Mouse (Mus musculus) urinary bladder, postnatal 36 days (tissue): ENCODE results near the gene Galr3.
"Not testable (repeated sequence)": the region's sequence is repeated elsewhere in the genome, so short reads cannot be mapped to it uniquely, and the experiment has no call there.

ENCODE experiments used
- DNase-seq, 2 experiments: peaks; one replicate each; pipeline ENCODE4 v3.0.0; 2022; ENCODE audit warnings: low spot score in 2 of 2, mixed read lengths in 1 of 2

The Galr3 gene

DNA sequence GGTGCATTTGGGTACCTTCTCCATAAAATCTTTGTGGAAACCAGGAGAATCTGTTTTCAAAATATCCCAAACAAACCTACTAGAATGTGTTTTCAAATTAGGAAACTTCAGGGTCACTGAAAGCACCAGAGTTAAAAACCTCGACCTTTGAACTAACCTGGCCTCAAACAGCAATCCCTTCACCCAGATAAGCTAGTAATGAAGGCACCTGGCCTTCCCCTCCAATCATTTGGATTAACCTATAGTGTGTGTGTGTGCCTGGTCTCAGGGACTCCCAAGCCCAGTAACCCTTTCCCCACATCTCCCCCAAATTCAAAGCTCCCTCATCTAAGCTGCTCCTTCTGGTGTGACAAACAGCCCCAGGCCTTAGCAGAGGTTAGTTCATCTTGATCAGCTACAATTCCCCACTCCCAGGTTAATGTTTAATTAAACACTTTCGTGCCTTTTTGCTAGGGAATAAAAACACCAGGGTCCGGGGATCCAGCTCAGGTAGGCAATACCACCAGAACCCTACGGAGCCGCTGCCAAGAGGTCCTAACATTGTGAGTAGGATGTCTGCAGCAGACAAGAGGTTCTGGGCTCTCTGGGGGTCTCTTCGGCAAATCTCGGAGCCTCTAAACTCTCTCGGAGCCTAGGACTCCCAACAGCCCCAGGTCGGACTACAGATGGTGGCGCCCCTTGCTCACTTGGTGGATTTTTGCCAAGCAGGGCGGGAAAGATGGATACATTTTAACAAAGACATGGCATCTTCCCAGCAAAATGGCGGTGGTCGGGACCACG, 15.0 kb upstream of the Galr3 start:
- no peak for DNase-seq

DNA sequence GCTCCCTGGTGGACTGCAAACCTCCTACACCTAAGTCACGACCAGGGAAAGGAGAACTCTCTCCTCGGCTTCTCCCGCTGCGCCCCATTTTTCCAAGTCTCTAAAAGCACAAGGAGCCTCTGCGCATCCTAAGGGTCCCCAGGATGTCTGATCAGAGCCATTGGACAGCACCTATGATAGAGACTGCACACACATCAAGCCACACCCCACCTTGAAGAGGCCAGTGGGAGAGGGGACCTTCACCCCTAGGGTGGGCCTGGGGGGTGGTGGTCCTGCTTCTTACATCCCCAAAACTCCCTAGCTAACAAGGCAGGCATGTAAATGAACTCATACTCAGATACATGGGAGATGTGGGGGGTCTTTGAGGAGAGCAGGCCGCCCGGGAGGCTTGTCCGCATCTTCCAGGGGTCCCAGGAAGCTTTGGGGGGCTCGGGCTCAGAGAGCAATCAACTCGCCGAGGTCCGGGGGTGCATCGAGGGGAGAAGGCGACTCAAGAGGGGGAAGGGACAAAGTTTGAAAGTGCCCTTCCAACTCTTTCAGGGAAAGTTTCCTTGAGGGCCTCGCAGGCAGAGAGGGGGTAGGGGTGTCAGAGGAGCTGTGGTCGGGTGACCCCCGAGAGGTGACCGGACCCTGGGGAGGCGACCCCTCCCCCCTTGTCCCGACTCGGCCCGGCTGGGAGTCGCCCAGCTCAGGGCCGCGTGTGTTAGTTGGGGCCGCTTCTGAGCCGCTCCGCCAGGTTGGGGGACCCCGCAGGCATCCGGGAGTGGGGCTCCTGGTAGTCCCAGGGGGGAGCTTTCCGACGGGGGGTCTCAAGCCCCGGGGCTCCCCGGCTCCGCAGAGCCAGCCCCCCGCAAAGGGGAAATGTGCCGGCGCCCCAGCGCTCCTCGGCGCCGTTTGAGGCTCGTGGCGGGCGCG, 14.1 kb upstream of the Galr3 start:
- no peak for DNase-seq

DNA sequence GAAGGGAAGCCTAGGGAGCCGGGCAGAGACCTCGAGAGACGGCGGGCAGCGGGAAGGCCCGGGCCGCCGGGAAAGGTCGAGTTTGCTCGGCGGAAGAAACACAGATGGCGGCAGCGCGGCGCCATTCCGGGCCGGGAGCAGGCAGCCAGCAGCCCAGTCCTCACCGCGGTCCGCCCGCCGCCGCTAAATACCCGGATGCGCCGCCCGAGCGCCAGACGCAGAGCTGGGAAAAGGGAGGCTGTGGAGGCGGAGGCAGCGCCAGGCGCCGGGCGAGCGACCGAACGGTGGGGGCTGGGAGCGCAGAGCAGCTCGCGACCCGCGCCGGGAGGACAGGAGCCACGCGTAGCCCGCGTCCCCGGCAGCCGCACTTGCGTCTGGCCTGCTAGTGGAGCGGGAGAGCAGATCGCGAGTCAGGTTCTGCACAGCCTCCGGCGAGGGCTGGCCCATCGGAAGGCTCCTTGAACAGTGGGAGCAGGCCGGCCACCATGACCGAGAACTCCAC, 13.4 kb upstream of the Galr3 start, which contains the start of gene H1f0:
H1f0 (plus strand) TSS at position 214 of the 502 bp plus-strand sequence.
- DNase-seq, result peak; percentile 90 to 95

DNA sequence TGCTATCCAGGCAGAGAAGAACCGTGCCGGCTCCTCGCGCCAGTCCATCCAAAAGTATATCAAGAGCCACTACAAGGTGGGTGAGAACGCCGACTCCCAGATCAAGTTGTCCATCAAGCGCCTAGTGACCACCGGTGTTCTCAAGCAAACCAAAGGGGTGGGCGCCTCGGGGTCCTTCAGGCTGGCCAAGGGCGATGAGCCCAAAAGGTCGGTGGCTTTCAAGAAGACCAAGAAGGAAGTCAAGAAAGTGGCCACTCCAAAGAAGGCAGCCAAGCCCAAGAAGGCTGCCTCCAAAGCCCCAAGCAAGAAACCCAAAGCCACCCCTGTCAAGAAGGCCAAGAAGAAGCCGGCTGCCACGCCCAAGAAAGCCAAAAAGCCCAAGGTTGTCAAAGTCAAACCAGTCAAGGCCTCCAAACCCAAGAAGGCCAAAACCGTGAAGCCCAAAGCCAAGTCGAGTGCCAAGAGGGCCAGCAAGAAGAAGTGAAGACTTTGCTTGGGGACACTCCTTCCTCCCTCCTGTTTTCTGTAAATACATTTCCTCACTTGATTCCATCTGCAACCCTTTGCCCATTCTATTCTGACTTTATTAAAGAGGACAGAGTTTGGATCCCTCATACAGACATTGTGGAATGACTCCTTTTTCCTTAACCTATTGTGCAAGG, 12.7 kb upstream of the Galr3 start:
- DNase-seq, result no peak

DNA sequence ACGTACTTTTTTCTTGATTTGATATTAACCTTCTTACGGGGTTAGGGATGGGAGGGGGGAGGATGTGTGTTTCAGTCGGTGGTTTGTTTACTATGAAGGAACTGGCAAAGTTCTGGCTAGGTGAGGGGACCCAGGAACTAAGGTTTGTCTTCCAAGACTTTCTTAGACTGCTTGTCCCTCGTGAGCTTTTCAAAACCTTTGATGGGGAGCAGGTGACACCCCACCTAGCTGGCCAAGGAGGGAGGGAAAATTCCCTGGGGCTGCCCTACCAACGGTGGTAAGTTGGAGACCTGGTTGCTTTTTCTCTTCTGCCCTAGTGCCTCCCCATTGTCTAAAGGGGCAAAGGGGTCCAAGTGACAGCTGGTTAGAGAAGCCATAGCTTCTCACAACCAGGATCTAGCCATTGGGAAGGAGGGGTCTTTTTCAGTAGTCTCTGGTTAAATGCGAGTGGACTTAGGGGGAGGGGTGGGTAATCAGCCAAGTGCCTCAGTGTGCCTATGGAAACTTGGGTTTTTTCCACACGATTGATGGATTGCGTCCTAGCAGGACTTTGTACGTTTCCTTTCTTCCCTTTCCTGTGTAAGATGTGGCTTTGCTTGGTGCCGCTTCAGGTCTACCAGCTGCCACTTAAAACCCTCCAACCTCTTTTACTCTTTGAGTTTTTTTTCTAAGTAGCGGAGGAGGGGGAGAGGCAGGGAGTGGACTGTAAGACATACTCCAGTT, 12.0 kb upstream of the Galr3 start:
- DNase-seq, result no peak

DNA sequence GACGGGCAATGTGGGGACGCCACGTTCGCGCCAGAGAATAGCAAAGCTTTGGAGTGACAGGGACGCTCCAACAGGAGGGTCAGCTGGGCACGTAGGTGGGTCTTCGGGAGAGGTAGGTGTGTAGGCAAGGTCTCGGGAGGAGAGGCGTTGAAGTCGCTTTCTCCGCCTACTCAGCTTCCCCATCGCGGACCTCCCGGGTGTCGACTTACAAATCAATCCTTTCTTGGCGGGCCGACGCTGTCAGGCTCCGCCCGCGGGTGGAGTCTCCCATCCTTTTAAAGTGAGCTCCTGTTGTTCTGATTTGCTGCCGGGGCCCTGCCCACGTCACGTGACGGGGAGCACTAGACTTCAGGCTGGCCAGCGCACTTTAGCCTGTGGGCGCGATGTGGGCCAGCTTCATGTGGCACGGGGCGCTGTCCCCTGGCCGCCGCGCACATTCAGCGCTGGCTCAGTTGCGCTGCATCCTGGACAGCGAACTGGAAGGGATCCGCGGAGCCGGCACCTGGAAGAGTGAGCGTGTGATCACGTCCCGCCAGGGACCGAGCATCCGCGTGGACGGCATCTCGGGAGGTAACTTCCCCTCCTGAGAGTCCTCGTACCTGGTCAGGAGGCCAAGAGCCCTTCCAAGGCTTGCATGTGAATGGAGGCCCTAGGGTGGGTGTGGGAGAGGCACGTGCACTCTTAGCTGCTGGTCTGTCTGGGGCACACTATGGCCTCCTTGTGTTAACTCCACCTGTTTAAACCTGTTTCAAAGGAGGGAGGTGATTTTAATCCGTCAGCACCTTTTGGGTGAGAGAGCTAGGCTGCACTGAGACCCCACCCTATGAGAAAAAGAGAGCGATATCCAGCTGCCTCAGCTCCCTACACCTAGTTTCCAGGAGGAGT, 10.9 kb upstream of the Galr3 start:
- peak; percentile 87 to 90 for DNase-seq

DNA sequence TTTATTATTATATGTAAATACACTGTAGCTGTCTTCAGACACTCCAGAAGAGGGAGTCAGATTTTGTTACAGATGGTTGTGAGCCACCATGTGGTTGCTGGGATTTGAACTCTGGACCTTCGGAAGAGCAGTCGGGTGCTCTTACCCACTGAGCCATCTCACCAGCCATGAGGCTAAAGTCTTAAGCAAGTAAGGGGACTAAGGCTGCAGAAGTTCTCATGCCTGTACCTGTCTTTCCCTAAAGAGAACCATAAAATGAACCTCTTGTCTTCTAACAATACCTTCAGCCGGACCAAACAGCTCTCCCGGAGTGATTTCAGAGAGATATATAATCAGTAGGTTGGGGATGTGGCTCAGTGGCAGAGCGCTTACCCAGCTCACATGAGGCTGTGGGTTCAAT, 9.8 kb upstream of the Galr3 start:
- DNase-seq, result not testable (repeated sequence)

DNA sequence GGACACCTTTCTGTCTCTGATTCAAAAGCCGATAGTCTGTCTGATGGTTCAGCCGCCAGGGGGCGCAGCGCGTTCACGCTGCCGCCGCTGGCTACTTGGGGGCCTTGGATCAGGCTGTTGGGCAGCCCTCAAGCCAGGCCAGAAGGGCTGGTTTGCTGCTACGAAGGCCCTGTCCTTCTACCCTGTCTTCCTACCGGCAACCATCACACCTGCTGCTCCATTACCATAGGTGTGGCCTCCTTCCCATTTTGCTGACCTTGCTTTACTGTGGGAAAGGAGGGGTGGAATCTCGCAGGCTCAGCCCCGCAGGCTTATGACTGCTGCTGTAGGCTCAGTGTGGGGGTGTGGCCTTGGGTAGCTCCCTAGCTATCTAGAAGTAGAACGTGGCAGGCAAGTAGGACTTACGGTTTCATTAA, 3.8 kb upstream of the Galr3 start:
- DNase-seq, result peak; percentile 59 to 71

DNA sequence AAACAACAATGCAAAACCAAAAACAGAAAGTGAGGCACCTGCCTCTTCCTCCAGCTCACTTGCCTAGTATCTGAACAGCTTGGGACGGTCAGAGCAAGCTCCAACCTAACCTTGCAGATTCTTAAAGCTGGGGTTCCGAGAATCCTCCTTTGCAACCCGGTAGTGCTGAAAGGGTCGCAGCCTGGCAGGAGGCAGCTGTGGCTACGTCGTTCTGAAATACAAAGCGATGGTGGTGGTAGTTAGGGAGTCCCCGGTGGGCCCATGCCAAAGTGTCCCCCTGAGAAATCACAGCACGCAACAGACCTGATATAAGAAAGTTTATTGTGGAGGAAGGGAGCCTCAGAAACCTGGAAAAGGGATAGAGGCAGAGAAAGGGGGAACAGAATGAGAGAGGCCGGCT, 3.4 kb upstream of the Galr3 start:
- DNase-seq, result no peak

DNA sequence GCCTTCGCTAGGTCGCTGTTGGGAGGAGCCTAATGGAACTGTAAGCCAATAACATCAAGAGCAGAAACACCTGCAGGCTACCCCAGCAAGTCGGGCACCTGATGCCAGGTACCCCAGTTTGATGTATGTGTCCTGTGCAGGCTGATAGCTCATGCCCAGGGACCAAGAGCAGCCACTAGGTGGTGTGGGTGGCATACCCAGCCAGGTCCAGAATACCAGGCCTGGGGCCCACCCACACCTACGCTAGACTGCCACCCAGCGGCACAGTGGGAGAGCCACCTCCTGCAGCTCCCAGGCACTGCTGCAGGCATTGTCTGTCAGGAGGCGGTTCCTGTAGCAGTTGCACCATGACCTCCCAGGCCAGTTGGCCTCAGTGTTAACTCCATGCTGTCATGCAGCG, 2.8 kb upstream of the Galr3 start:
- peak; percentile 73 to 83 for DNase-seq

DNA sequence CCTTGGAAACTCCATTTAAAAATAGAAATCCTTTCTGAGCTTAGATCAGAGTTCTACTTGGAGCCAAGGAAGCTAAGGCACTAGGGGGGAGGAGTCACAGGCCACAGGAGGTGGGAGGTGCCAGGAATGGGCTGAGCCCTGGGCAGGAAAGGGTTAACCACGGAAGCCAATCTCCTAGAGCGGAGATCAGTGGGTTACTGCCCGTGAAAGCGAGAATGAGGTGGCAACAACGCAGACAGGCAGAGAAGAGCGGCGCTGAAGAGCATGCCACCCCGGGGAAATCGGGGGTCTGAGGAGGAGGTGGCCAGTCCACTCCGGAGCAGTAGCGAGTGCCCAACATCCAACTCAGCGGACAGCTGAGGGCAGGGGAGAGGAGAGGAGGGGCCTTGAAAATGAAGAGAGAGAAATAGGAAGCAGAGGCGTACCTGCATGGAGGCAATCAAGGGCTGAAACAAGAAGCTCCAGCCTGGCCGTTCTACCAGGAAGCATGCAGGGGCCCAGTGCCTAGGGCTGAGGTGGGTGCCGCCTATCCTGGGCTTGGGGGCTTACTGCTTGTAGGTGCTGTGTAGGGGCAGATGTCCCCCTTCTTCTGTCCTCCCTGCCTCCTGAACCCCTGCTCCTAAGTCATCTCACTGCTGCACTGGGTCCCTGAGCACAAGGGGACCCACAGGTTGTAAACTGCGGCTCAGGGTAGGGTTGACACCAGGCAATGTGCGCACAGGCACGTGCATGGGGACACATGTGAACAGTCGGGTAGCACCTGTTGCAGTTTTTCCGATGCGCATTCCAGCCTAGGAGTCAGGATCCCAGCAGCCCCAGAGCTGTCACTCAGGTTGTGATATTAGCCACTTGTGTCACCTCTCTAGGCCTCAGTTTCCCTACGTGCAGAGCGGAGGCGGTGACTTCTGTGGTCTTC, 926 bp upstream of the Galr3 start:
- DNase-seq, result no peak

DNA sequence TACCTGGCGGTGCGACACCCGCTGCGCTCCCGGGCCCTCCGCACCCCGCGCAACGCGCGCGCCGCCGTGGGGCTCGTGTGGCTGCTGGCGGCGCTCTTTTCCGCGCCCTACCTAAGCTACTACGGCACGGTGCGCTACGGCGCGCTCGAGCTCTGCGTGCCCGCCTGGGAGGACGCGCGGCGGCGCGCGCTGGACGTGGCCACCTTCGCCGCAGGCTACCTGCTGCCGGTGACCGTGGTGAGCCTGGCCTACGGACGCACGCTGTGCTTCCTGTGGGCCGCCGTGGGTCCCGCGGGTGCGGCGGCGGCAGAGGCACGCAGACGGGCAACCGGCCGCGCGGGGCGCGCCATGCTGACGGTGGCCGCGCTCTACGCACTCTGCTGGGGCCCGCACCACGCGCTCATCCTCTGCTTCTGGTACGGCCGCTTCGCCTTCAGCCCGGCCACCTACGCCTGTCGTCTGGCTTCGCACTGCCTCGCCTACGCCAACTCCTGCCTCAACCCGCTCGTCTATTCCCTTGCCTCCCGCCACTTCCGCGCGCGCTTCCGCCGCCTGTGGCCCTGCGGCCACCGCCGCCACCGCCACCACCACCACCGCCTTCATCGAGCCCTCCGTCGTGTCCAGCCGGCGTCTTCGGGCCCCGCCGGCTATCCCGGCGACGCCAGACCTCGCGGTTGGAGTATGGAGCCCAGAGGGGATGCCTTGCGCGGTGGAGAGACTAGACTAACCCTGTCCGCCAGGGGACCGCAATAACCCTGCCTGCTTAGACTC, 1.2 kb downstream of the Galr3 start:
- no peak for DNase-seq

DNA sequence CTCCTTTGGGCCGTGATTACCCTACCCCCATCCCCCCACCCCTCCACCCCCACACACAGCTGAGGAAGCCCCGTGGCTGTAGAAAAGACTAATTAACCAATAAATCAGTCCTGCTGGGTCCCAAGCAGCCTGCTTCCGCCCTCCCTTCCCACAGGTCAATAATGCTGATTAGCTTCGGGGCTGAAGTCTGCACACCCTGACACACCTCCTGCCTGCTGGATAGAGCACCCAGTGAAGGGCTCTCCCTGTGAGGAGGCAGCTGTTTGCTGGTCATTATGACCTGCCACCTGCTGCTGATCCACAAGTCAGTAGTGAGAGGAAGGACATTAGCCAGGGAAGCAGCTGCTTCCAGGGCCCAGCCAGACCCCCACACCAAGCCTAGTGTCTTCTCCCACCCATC, 3.2 kb downstream of the Galr3 start:
- DNase-seq, result no peak

DNA sequence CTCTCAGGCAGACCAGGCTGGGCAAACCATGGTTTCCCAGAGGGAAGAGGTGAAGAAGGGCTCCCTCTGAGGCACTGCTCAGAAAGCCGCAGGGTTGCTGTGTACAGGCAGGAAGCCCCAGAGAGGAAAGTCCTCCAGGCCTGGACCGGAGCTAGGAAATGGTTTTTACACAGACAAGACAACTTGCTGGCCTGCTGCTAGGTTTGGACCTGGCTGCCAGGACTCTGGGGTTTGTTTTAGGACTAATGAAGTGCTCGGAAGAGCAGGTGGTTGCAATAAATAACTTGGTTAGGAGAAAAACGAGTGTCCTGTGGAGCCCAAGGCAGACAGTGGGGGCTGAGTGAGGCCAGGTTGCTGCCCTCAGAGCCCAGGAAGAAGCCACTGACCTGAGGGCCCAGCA, 6.5 kb downstream of the Galr3 start:
- DNase-seq, result no peak

DNA sequence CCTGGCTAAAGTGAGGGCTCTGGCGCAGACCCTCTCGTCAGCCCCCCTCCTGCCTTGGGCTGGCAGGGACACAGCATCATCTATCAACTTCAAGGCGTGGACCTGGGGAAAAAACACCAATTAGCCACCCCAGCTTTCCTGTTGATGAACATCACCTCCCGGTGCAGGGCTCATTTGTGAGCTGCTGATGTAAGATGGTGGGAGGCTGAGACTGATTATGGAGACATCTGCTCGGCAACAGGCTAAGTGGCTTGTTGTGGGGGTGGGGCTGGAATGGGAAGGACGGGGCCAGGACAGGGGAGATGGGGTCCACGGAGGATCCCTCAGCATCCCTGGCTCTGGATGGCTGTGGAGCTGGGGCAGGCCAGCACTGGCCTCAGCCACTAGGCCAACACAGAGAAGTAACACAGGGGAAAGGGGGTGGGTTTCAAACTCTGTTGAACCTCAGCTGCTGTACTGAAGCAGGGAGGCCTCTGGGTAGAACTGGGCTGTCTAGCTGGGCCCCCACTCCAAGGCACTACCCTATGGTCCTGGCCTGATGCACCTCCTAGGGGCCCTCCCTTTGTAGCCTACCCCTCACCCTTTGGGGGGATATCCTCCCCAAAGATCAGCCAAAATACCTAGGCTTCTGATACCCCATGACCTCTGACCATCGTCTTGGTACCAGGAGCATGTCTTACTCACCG, 8.6 kb downstream of the Galr3 start:
- DNase-seq, result no peak

DNA sequence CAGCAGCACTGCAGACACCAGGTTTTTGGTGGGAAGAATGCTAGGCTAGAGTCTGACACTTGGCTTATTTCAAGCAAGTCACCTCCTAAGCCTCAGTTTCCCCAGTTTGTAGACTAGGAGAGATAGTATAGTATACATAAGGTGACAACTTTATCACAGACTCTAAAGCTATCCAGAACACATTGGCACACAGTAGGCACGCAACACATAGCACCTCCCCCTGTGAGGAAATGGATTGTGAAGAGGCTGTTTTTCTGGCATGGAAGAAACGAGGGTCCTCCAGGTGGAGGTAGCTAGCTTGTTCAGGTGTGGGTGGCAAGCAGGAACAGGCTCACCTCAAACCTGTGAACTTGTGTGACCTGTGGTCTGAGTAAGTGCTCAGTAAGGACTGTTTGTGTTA, 9.3 kb downstream of the Galr3 start:
- DNase-seq, result no peak

DNA sequence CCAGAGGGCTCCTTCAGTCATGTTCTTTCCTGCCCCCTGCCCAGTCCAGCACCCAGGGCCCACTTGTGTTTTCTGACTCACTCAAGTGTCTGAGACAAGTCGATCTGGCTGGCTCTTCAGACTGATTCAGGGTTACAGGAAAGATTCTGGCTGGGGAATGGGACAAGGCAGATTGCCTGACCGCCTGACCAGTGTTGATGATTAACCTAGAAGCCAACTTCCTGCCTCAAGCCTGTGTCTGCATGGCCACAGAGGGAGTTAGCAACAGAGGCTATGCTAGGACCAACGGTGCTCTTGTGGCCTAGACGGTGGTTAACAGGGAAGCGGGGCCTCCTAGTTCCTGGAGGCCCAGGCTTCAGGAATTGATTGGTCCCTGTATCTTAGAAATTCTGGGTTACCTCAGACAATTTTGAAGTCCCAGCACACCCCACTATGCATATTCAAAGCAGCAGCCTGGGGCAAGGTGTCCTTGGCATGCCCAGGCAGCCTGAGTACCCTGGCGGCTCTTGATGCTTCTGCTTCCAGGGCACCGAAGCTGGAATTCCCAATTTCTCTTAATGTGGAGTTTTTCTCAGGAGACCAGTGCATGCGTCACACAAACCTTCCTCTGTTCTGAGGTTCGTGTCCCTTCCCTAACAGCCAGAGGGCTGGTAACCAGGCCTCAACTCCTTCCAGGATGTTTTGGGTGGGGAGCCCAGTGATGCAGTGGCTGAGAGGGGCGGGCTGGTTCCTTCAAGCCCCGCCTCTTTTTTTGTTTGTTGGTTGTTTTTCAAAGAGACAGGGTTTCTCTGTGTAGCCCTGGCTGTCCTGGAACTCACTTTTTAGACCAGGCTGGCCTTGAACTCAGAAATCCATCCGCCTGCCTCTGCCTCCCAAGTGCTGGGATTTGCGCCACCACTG, 10.0 kb downstream of the Galr3 start:
- peak in 1 of 2 experiments; percentile 28 for DNase-seq
